Mouse (Mus musculus): Measurements from ENCODE around the gene Rita1. TPM values are rescaled to one million over a fixed set of nuclear protein-coding genes. Genes with fewer than 3 reads are reported as not detected.

Rita1 gene
- total and polyA plus RNA-seq, 3 experiments = 18.1 to 22.1 TPM; not detected in 1

DNA sequence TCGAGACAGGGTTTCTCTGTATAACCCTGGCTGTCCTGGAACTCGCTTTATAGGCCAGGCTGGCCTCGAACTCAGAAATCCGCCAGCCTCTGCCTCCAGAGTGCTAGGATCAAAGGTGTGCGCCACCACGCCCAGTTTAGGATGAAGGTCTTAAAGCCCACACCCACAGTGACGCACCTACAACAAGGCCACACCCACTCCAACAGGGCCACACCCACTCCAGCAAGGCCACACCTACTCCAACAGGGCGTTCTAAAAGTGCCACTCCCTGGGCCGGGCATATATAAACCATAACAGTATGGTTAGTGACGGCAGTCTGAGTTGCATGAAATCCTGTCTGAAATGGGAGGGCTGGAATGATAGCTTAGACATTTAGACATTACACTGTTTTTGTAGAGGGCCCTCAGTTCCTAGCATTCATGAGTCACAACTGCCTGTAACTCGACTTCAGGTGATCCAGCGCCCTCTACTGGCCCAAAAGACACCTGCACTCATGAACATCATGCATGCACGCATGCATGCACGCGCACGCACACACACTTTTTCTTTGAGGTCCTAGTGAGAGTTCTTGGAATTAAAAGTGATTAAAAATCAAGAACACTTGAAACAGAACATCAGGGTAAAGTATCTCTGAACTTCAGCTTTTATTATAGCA, 21.9 kb downstream of the Rita1 start:
- peak; percentile 70 for DNase-seq (ENCODE audit: low read depth, low spot score)
- Histone ChIP-seq H3K9me3 (replicated peaks; ENCODE audit: insufficient read depth, low read length) (no peaks in the 10 kb centered on the region), H3K4me3 (ENCODE audit: control insufficient read depth in 1 of 2, insufficient read depth in 1 of 2, low read depth in 2 of 2, low read length in 2 of 2) (no peak overlapping the region), H3K27me3 (ENCODE audit: control insufficient read depth in 1 of 2, insufficient read depth in 2 of 2, low read length in 2 of 2) (no peaks in the 10 kb centered on the region), H3K36me3 (ENCODE audit: control insufficient read depth in 1 of 2, insufficient read depth in 2 of 2, low read length in 2 of 2) (peaks cover 0 to 12% of the 10 kb centered on the region in 2 experiments; a peak in 2 of 4 replicates), H3K79me2 (ENCODE audit: control insufficient read depth, insufficient read depth, low read length, poor library complexity) (peaks cover 5% of the 10 kb centered on the region), H3K27ac (ENCODE audit: control insufficient read depth, low read depth, low read length) (no peak overlapping the region), H3K4me1 (ENCODE audit: control insufficient read depth in 1 of 2, insufficient read depth in 2 of 2, low read length in 2 of 2) (peaks cover 6 to 21% of the 10 kb centered on the region in 2 experiments), H3K9ac (ENCODE audit: control insufficient read depth, low read depth, low read length, poor library complexity, severe bottlenecking) (no peak overlapping the region)
- TF ChIP-seq TBP (IDR thresholded peaks at IDR 0.05; ENCODE audit: low read depth, low read length) (no peak), CTCF (IDR thresholded peaks at IDR 0.05 in 2 of 3, conservative IDR thresholded peaks at IDR 0.05 in 1 of 3; ENCODE audit: control insufficient read depth in 1 of 3, insufficient read depth in 1 of 3, low read depth in 2 of 3, low read length in 3 of 3, poor library complexity in 1 of 3, severe bottlenecking in 1 of 3) (peak; percentile 60 to 66 (median 62)), USF1 (IDR thresholded peaks at IDR 0.05; ENCODE audit: low read depth, low read length) (no peak), MEF2A (IDR thresholded peaks at IDR 0.05; ENCODE audit: extremely low read depth, insufficient replicate concordance, low read depth, low read length, poor library complexity, severe bottlenecking) (no peak), EP300 (IDR thresholded peaks at IDR 0.05; ENCODE audit: low read depth in 1 of 2, low read length in 2 of 2) (no peak), SMC3 (IDR thresholded peaks at IDR 0.05; ENCODE audit: low read depth, low read length) (peak; percentile 34), ZKSCAN1 (IDR thresholded peaks at IDR 0.05; ENCODE audit: low read depth, low read length) (no peak), ZC3H11A (IDR thresholded peaks at IDR 0.05; ENCODE audit: low read depth, low read length) (peak; percentile 44; the same call in 1 of the 2 replicates), MYC (IDR thresholded peaks at IDR 0.05; ENCODE audit: low read depth, low read length) (0 out of 2 replicates have a peak, but pooled peaks have one; percentile 41), CHD1 (IDR thresholded peaks at IDR 0.05; ENCODE audit: low read depth, low read length) (no peak), RAD21 (IDR thresholded peaks at IDR 0.05; ENCODE audit: low read depth, low read length) (peak; percentile 48)

DNA sequence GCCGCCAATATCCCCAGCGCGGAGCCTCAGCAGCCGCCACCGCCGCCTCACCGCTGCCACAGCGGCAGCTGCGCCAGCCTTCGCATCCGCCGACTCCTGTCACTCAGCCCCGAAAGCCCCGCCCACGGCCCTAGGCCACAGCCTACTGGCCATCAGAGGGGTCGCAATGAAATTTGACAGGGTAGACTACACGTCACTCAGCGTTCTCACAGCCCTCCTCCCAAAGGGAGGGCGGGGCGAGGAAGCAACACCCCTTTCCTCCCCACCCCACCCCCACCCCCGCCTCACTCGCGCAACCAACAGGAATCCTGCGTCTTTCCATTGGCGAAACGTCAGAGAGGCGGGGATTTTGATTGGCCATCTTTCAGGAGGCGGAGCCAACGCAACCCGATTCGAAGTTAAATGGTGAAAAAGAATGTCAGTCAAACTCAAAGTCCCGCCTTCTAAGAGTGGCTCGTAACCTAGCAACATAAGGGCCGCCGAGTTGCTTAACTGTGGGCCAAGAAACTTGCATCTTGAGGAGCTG, 23.8 kb downstream of the Rita1 start, which contains the start of the genes Tpcn1 and Iqcd:
Gene Tpcn1 (minus strand): TSS at position 105 of the 526 bp plus-strand sequence.
Gene Iqcd (plus strand): TSS at position 448 of the 526 bp plus-strand sequence.
- Histone ChIP-seq H3K9me3 (replicated peaks; ENCODE audit: insufficient read depth, low read length) (no peaks in the 10 kb centered on the region), H3K27ac (ENCODE audit: control insufficient read depth, low read depth, low read length) (peak within 1 kb of the TSS; percentile 52), H3K9ac (ENCODE audit: control insufficient read depth, low read depth, low read length, poor library complexity, severe bottlenecking) (peak within 1 kb of the TSS; percentile 69), H3K36me3 (ENCODE audit: control insufficient read depth in 1 of 2, insufficient read depth in 2 of 2, low read length in 2 of 2) (peaks cover 0 to 12% of the 10 kb centered on the region in 2 experiments; a peak in 2 of 4 replicates), H3K4me3 (ENCODE audit: control insufficient read depth in 1 of 2, insufficient read depth in 1 of 2, low read depth in 2 of 2, low read length in 2 of 2) (peak within 1 kb of the TSS; percentile 58 to 94), H3K79me2 (ENCODE audit: control insufficient read depth, insufficient read depth, low read length, poor library complexity) (peaks cover 5% of the 10 kb centered on the region), H3K4me1 (ENCODE audit: control insufficient read depth in 1 of 2, insufficient read depth in 2 of 2, low read length in 2 of 2) (peaks cover 6 to 23% of the 10 kb centered on the region in 2 experiments), H3K27me3 (ENCODE audit: control insufficient read depth in 1 of 2, insufficient read depth in 2 of 2, low read length in 2 of 2) (no peaks in the 10 kb centered on the region)
- TF ChIP-seq POLR2AphosphoS5 (IDR thresholded peaks at IDR 0.05; ENCODE audit: borderline replicate concordance, low read depth, low read length) (no peak), POLR2AphosphoS2 (IDR thresholded peaks at IDR 0.05; ENCODE audit: low read length) (peak; percentile 42; the same call in 1 of the 2 replicates), POLR2A (IDR thresholded peaks at IDR 0.05; ENCODE audit: control insufficient read depth in 1 of 2, insufficient read depth in 1 of 2, low read depth in 1 of 2, low read length in 2 of 2, poor library complexity in 1 of 2) (peak; percentile 84 to 96; a peak in 3 of 4 replicates), SIN3A (IDR thresholded peaks at IDR 0.05; ENCODE audit: low read length) (peak; percentile 30; the same call in 1 of the 2 replicates), MAZ (IDR thresholded peaks at IDR 0.05; ENCODE audit: low read depth, low read length) (peak; percentile 58), HCFC1 (IDR thresholded peaks at IDR 0.05; ENCODE audit: low read depth, low read length) (peak; percentile 74), UBTF (IDR thresholded peaks at IDR 0.05; ENCODE audit: borderline replicate concordance, insufficient read depth, low read depth, low read length) (0 out of 2 replicates have a peak, but pooled peaks have one; percentile 5), TCF12 (IDR thresholded peaks at IDR 0.05; ENCODE audit: low read depth, low read length) (peak; percentile 39; the same call in 1 of the 2 replicates), TBP (IDR thresholded peaks at IDR 0.05; ENCODE audit: low read depth, low read length) (peak; percentile 29; the same call in 1 of the 2 replicates), CTCF (IDR thresholded peaks at IDR 0.05 in 2 of 3, conservative IDR thresholded peaks at IDR 0.05 in 1 of 3; ENCODE audit: control insufficient read depth in 1 of 3, insufficient read depth in 1 of 3, low read depth in 2 of 3, low read length in 3 of 3, poor library complexity in 1 of 3, severe bottlenecking in 1 of 3) (no peak), CHD2 (IDR thresholded peaks at IDR 0.05; ENCODE audit: low read length) (peak; percentile 86), MXI1 (IDR thresholded peaks at IDR 0.05; ENCODE audit: low read depth, low read length) (peak; percentile 65), ZMIZ1 (IDR thresholded peaks at IDR 0.05; ENCODE audit: low read depth, low read length) (peak; percentile 63; the same call in 1 of the 2 replicates), NRF1 (IDR thresholded peaks at IDR 0.05; ENCODE audit: insufficient read depth, low read depth, low read length, poor library complexity, severe bottlenecking) (peak; percentile 60), SMC3 (IDR thresholded peaks at IDR 0.05; ENCODE audit: low read depth, low read length) (no peak)
- peak; percentile 98 for DNase-seq (ENCODE audit: low read depth, low spot score)
